Mouse (Mus musculus) thymus, adult 2 months (tissue): ENCODE measurements around the gene AU021092. TPM values are rescaled to one million over a fixed set of nuclear protein-coding genes. Genes with fewer than 3 reads are reported as not detected.

Source experiments
- DNase-seq: peaks from one replicate; pipeline ENCODE4 v3.0.0; 2021
- H3K27ac ChIP-seq: fragments of 200-500 bp; 2 replicates; pipeline ENCODE4 v1.5.1; 2012; ENCODE audit warnings: low read length, control low read depth; ENCODE audit not compliant: control insufficient read depth, insufficient read depth
- H3K27me3 ChIP-seq: fragments of 200-500 bp; 2 replicates; pipeline ENCODE4 v1.6.1; 2012; ENCODE audit warnings: mild to moderate bottlenecking, low read length, moderate library complexity, mixed read lengths; ENCODE audit not compliant: control insufficient read depth, insufficient read depth
- H3K36me3 ChIP-seq: fragments of 200-500 bp; 2 replicates; pipeline ENCODE4 v1.6.1; 2012; ENCODE audit warnings: mild to moderate bottlenecking, low read length, moderate library complexity; ENCODE audit not compliant: control insufficient read depth, insufficient read depth
- H3K4me1 ChIP-seq: fragments of 200-500 bp; replicated peaks from 2 replicates; pipeline ENCODE4 v1.6.1; 2012; ENCODE audit warnings: low read length; ENCODE audit not compliant: control insufficient read depth, insufficient read depth
- H3K4me3 ChIP-seq: fragments of 200-500 bp; 2 replicates; pipeline ENCODE4 v1.5.1; 2012; ENCODE audit warnings: mild to moderate bottlenecking, low read length, control low read depth, moderate library complexity; ENCODE audit not compliant: control insufficient read depth, insufficient read depth
- CTCF ChIP-seq: fragments of 200-500 bp; IDR thresholded peaks from 2 replicates; pipeline ENCODE4 v1.5.1; 2012; ENCODE audit warnings: mild to moderate bottlenecking, control low read depth, low read length, moderate library complexity, borderline replicate concordance; ENCODE audit not compliant: control insufficient read depth, poor library complexity, insufficient read depth; ENCODE audit errors: extremely low read depth
- POLR2A ChIP-seq: fragments of 200-500 bp; IDR thresholded peaks from 2 replicates; pipeline ENCODE4 v1.6.1; 2012; ENCODE audit warnings: mild to moderate bottlenecking, low read length, control low read depth, moderate library complexity; ENCODE audit not compliant: control insufficient read depth, poor library complexity, insufficient read depth; ENCODE audit errors: extremely low read depth
- WGBS: fragments of 180-500 bp; shearing (Covaris S2); methylation state at CpG from one replicate; pipeline ENCODE4 v1.1.7; 2018; 5-methylcytosine and 5-hydroxymethylcytosine counted together
- polyA plus RNA-seq: library from polyadenylated mRNA; depleted of rRNA; stranded (reverse); fragments of >200 nt; gene quantifications from 2 replicates; pipeline ENCODE4 v1.2.3, GENCODE M21; 2012

The AU021092 gene
- polyA plus RNA-seq, 1 experiment = 2.8 TPM

- no peak overlapping the region for H3K4me3 ChIP-seq
- H3K27me3 ChIP-seq = no peaks in the 10 kb centered on the region
- TF ChIP-seq POLR2A (no peak), CTCF (no peak)
- no peaks in the 10 kb centered on the region for H3K36me3 ChIP-seq
- WGBS = 93% methylated on average over 2 of the region's 2 CpGs
- no peak overlapping the region for H3K27ac ChIP-seq
- no peak for DNase-seq
- no peaks in the 10 kb centered on the region for H3K4me1 ChIP-seq
Observed at GRCm38 (mm10) chr16:5214126-5214525, 8.0 kb downstream of the AU021092 start.

- TF ChIP-seq POLR2A (no peak), CTCF (no peak)
- Histone ChIP-seq H3K27ac (no peak overlapping the region), H3K27me3 (no peaks in the 10 kb centered on the region), H3K4me1 (no peaks in the 10 kb centered on the region), H3K4me3 (no peak overlapping the region), H3K36me3 (no peaks in the 10 kb centered on the region)
- no peak for DNase-seq
- 96% methylated on average over 3 of the region's 3 CpGs for WGBS
Observed at GRCm38 (mm10) chr16:5212150-5212549, 9.9 kb downstream of the AU021092 start.

GRCm38 (mm10) chr16:5210365-5210764 is 11.7 kb downstream of the AU021092 start:
- no peaks in the 10 kb centered on the region for H3K36me3 ChIP-seq
- DNase-seq = no peak
- 27% methylated on average over 2 of the region's 2 CpGs for WGBS
- H3K27ac ChIP-seq = no peak overlapping the region
- H3K4me1 ChIP-seq = no peaks in the 10 kb centered on the region
- H3K4me3 ChIP-seq = no peak overlapping the region
- no peak for TF ChIP-seq CTCF
- no peak for TF ChIP-seq POLR2A
- no peaks in the 10 kb centered on the region for H3K27me3 ChIP-seq

GRCm38 (mm10) chr16:5206051-5206450 is 16.0 kb downstream of the AU021092 start:
- Histone ChIP-seq H3K36me3 (no peaks in the 10 kb centered on the region), H3K4me3 (no peak overlapping the region), H3K27ac (no peak overlapping the region), H3K27me3 (no peaks in the 10 kb centered on the region), H3K4me1 (peaks cover 4% of the 10 kb centered on the region; the same call in 1 of the 2 replicates)
- TF ChIP-seq CTCF (no peak), POLR2A (no peak)
- 91% methylated on average over 5 of the region's 5 CpGs for WGBS
- no peak for DNase-seq

GRCm38 (mm10) chr16:5205431-5205970 is 16.6 kb downstream of the AU021092 start:
- WGBS = 98% methylated on average over 5 of the region's 5 CpGs
- Histone ChIP-seq H3K4me3 (no peak overlapping the region), H3K36me3 (no peaks in the 10 kb centered on the region), H3K4me1 (peaks cover 4% of the 10 kb centered on the region; the same call in 1 of the 2 replicates), H3K27me3 (no peaks in the 10 kb centered on the region), H3K27ac (no peak overlapping the region)
- DNase-seq = no peak
- no peak for TF ChIP-seq CTCF
- no peak for TF ChIP-seq POLR2A

- H3K4me3 ChIP-seq = peak within 1 kb of the TSS; percentile 80
- peak; percentile 76 for DNase-seq
- peaks cover 4% of the 10 kb centered on the region; the same call in 1 of the 2 replicates for H3K4me1 ChIP-seq
- H3K27me3 ChIP-seq = no peaks in the 10 kb centered on the region
- TF ChIP-seq POLR2A (peak; percentile 62; the same call in 1 of the 2 replicates), CTCF (no peak)
- peak within 1 kb of the TSS; percentile 33; the same call in 1 of the 2 replicates for H3K27ac ChIP-seq
- 2% methylated on average over 40 of the region's 40 CpGs for WGBS
- H3K36me3 ChIP-seq = no peaks in the 10 kb centered on the region
Observed at GRCm38 (mm10) chr16:5203668-5204433, 18.2 kb downstream of the AU021092 start, which contains the start of gene Nagpa. Nagpa (minus strand) TSS chr16:5204012.
